Mouse (Mus musculus): Measurements from ENCODE around the gene U2af2. TPM values are rescaled to one million over a fixed set of nuclear protein-coding genes. Genes with fewer than 3 reads are reported as not detected.

Gene U2af2
- total RNA-seq, 1 experiment from 2014 or later: 261 TPM

Other genes starting within 250 kb of the U2af2 start
- 137 and 174 TPM in 2 replicates for gene Ube2s, start 249.6 kb upstream of the U2af2 start, total RNA-seq (2017)
- gene Shisa7, start 217.4 kb upstream of the U2af2 start, total RNA-seq (2017): 0.06 and 0.45 TPM in 2 replicates
- gene Isoc2b, start 191.9 kb upstream of the U2af2 start, total RNA-seq (2017): 59.8 and 69.7 TPM in 2 replicates
- 7.1 and 9.0 TPM in 2 replicates for gene Isoc2a, start 185.0 kb upstream of the U2af2 start, total RNA-seq (2017)
- gene Gm36210, start 155.6 kb upstream of the U2af2 start, total RNA-seq (2017): not detected in 2 replicates
- 2.2 and 3.2 TPM in 2 replicates for gene Zfp628, start 146.9 kb upstream of the U2af2 start, total RNA-seq (2017)
- gene Nat14, start 140.1 kb upstream of the U2af2 start, total RNA-seq (2017): not detected in 2 replicates
- not detected in 2 replicates for gene Ssc5d, start 136.4 kb upstream of the U2af2 start, total RNA-seq (2017)
- gene Sbk2, start 97.7 kb upstream of the U2af2 start, total RNA-seq (2017): not detected in 2 replicates
- gene Sbk3, start 91.0 kb upstream of the U2af2 start, total RNA-seq (2017): not detected in 2 replicates
- gene Zfp579, start 66.0 kb upstream of the U2af2 start, total RNA-seq (2017): 5.7 and 6.6 TPM in 2 replicates
- 3.0 and 12.6 TPM in 2 replicates for gene Zfp524, start 47.7 kb upstream of the U2af2 start, total RNA-seq (2017)
- 25.6 and 32.0 TPM in 2 replicates for gene Fiz1, start 47.4 kb upstream of the U2af2 start, total RNA-seq (2017)
- 0.31 TPM in 1 of 2 replicates, not detected in the other for gene Gm44973, start 46.6 kb upstream of the U2af2 start, total RNA-seq (2017)
- 13.9 and 14.0 TPM in 2 replicates for gene Zfp865, start 41.8 kb upstream of the U2af2 start, total RNA-seq (2017)
- not detected in 2 replicates for gene Ccdc106, start 41.6 kb upstream of the U2af2 start, total RNA-seq (2017)
- 1.3 TPM in 1 of 2 replicates, not detected in the other for gene 4632433K11Rik, start 28.0 kb upstream of the U2af2 start, total RNA-seq (2017)
- gene Zfp784, start 23.7 kb upstream of the U2af2 start, total RNA-seq (2017): 3.9 and 5.9 TPM in 2 replicates
- 2.1 and 2.4 TPM in 2 replicates for gene Zfp580, start 10.6 kb upstream of the U2af2 start, total RNA-seq (2017)
- gene Epn1, start 18.1 kb downstream of the U2af2 start, total RNA-seq (2017): 25.7 and 38.2 TPM in 2 replicates
- gene Rfpl4, start 54.8 kb downstream of the U2af2 start, total RNA-seq (2017): not detected in 2 replicates
- gene Rasl2-9, start 63.8 kb downstream of the U2af2 start, total RNA-seq (2017): not detected in 2 replicates
- not detected in 2 replicates for gene Vmn1r55, start 87.5 kb downstream of the U2af2 start, total RNA-seq (2017)
- gene Vmn1r56, start 134.6 kb downstream of the U2af2 start, total RNA-seq (2017): not detected in 2 replicates
- gene Vmn1r57, start 156.3 kb downstream of the U2af2 start, total RNA-seq (2017): not detected in 2 replicates